Mouse (Mus musculus) right cerebral cortex, adult 2 months (tissue): Measurements from ENCODE around the gene Wdr44.
"Not testable (repeated sequence)": the region's sequence is repeated elsewhere in the genome, so short reads cannot be mapped to it uniquely, and the experiment has no call there.

Source experiments
- DNase-seq, 2 experiments: peaks; one replicate each; pipeline ENCODE4 v3.0.0; 2021 to 2022; ENCODE audit warnings: low spot score in 2 of 2

Wdr44 gene

DNA sequence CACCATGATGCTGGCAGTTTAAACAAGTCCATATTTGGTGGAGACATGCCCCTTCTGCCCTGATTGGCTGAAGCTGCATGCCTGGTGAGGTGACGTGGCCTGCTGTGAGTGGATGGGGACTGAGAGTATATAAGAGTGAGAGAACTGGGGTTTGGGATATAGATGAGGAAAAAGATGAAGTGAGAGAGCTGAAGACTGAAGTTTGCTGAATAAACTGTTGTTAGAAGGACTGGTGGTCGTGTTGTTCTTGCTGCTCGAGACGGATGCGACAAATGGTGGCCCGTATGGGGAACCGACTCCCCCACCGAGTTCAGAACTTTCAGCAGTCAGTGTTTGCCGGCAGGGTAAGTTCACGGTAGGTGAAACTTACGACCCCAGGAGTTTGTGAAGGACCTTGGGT lies 140.9 kb downstream of the Wdr44 start:
- DNase-seq: not testable (repeated sequence)

DNA sequence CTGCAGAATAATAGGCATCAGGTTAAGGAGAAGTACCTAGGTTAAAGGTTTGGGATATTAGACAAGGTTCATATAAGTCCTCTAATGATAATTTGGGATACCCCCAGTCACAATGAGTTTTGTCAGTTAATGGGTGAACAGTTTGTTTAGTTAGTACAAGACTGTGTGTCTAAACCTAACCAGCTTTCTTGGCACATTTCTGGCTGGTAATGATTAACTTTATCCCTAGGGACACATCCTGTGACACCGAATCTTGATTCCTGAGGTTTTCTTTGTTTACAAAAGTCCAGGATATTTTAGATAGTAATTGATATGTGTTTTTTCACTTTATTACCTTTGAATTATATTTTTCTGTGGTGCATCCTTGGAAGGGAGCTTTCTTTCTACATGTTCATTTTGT lies 148.1 kb downstream of the Wdr44 start:
- no peak for DNase-seq
